Mouse (Mus musculus): ENCODE results near the gene Sost. TPM values are rescaled to one million over a fixed set of nuclear protein-coding genes. Genes with fewer than 3 reads are reported as not detected.
"Not testable (repeated sequence)": the region's sequence is repeated elsewhere in the genome, so short reads cannot be mapped to it uniquely, and the experiment has no call there.

Sost gene
- polyA plus RNA-seq, 1 experiment from 2014 or later: 0.17 TPM

DNA sequence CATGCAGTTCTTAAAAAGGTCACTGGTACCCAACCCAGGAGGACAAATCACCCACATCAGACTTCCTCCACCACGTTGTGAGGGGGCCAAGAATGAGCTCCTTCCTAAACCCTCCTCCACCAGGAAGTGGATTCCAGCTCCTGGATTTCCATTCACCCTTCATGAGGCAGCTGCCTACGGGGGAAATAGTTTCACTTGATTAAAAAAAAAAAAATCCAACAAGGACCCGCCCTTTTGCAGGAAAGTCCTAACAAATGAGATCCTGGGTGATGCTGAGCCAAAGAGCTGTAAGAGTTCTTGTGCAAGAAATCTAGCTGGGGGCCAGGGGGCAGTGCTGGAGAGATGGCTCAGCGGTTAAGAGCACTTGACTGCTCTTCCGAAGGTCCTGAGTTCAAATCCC, 31.4 kb upstream of the Sost start:
- H3K4me3 ChIP-seq: no peak overlapping the region
- no peak overlapping the region for H3K27ac ChIP-seq (replicated peaks)
- WGBS: 58% methylated on average over 5 of the region's 5 CpGs
- H3K4me2 ChIP-seq (replicated peaks): no peak overlapping the region
- H3K9me3 ChIP-seq: no peaks in the 10 kb centered on the region
- H3K4me1 ChIP-seq: no peaks in the 10 kb centered on the region
- no peaks in the 10 kb centered on the region for H3K27me3 ChIP-seq
- H3K9ac ChIP-seq (replicated peaks): no peak overlapping the region
- ATAC-seq (ENCODE audit: low FRiP score, low read depth): no peak
- H3K36me3 ChIP-seq: peaks cover 17% of the 10 kb centered on the region

DNA sequence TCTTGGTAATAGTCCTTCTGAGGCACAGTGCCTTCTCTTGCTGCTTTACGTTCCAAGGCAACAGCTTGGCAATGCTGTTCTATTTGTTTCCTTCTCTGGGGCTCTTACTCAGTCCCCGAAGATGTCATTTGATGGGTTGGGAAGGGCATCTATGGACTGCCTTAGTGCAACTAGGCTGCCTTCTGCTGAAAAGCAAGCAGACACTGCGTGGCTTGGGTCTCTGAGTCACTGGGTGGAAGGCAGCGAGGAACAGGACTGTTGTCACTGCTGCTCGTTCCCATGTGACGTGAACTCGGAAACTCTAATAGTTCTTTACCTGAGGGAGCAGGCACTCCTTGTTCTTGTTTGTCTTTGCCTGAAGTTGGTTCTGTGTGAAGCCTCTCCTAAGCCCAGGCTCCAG, 29.1 kb upstream of the Sost start:
- ATAC-seq (ENCODE audit: low FRiP score, low read depth): no peak
- 92% methylated on average over 7 of the region's 7 CpGs for WGBS
- H3K9ac ChIP-seq (replicated peaks): no peak overlapping the region
- H3K36me3 ChIP-seq: peaks cover 8% of the 10 kb centered on the region; the same call in 1 of the 2 replicates
- 0 out of 2 replicates have a peak, but pooled peaks cover 5% of the 10 kb centered on the region for H3K27me3 ChIP-seq
- H3K4me2 ChIP-seq (replicated peaks): no peak overlapping the region
- no peaks in the 10 kb centered on the region for H3K9me3 ChIP-seq
- no peaks in the 10 kb centered on the region for H3K4me1 ChIP-seq
- H3K27ac ChIP-seq (replicated peaks): no peak overlapping the region
- H3K4me3 ChIP-seq: no peak overlapping the region

DNA sequence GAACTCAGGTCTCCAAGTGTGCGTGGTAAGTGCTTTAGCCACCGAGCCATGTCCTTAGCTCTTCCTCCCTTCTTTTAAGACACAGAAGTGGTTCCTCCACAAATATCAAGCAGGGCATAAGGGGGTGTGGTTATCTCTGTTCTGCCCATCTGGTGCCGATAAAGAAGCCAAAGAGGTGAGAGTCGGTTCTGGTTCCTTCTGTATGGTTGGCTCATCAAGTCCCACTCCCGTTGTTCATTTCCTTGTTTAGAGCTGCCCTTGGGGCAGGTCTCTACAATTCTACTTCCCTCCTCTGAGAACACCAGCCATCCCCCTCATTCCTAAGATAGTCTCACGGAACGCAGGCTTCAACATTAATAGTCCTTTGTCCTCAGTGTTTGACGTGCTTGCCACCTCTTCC, 27.3 kb upstream of the Sost start:
- Histone ChIP-seq H3K27me3 (0 out of 2 replicates have a peak, but pooled peaks cover 5% of the 10 kb centered on the region), H3K4me2 (replicated peaks) (no peak overlapping the region), H3K4me1 (no peaks in the 10 kb centered on the region), H3K27ac (replicated peaks) (no peak overlapping the region), H3K36me3 (no peaks in the 10 kb centered on the region), H3K4me3 (no peak overlapping the region), H3K9me3 (no peaks in the 10 kb centered on the region), H3K9ac (replicated peaks) (no peak overlapping the region)
- ATAC-seq (ENCODE audit: low FRiP score, low read depth): no peak
- WGBS: 87% methylated on average over 8 of the region's 8 CpGs

DNA sequence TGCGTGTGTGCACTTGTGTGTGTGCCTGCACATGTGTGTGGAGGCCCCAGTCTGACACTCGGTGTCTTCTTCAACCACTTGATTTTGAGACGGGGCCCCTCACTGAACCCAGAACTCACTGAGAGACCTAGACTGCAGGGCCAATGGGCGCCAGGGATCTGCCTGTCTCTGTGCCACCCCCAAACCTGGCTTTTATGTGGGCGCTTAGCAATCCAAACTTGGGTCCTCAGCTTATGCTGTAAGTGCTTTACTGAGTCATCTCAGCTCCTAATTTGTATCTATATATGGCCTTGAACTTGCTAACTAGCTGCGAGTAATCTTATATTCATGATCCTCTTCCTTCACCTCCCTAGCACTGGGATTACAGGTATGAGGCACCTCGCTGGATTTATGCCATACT, 25.6 kb upstream of the Sost start:
- Histone ChIP-seq H3K27me3 (peaks cover 9% of the 10 kb centered on the region; the same call in 1 of the 2 replicates), H3K9me3 (no peaks in the 10 kb centered on the region), H3K4me3 (no peak overlapping the region), H3K4me1 (peaks cover 6% of the 10 kb centered on the region; the same call in 1 of the 2 replicates), H3K4me2 (replicated peaks) (no peak overlapping the region), H3K9ac (replicated peaks) (no peak overlapping the region), H3K36me3 (no peaks in the 10 kb centered on the region), H3K27ac (replicated peaks) (no peak overlapping the region)
- WGBS: 84% methylated on average over 7 of the region's 7 CpGs
- ATAC-seq (ENCODE audit: low FRiP score, low read depth): no peak

DNA sequence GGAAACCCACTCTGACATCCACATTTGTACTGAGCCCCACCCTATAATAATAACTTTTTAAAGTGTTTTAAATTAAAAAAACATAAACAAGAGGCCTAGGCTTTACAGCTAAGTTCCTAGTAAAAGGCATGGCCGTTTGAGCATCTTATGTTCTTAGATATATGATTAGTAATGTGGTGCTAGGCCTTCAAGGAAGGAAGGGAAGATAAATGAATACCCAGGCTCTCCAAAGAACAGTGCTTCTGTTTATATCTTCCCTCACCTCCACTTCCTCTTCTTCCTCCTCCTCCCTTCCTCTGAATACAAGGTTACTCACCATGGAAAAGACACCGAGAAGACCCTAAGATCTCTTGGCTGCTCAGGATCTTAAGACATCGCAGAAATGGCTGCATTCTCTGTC, 25.0 kb upstream of the Sost start:
- H3K4me1 ChIP-seq: peaks cover 6% of the 10 kb centered on the region; the same call in 1 of the 2 replicates
- H3K4me3 ChIP-seq: no peak overlapping the region
- no peaks in the 10 kb centered on the region for H3K9me3 ChIP-seq

DNA sequence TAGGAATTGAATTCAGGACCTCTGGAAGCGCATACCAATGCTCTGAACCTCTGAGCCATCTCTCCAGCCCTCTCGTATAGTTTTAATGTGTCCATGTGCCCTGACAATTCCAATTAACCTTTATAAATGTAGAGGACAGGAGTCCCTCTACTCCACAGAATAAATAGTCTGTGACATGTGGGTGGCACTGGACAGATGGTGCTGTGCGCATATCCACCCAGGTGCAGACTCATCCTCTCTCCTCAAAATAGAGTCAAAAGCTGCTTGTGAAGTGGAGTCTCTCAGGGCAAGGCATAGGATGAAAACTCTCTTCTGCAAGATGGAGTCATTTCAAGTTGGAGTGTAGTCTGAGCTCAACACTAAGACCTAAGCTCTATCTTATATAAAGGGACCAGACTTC, 23.4 kb upstream of the Sost start:
- no peak for ATAC-seq (ENCODE audit: low FRiP score, low read depth)
- no peak overlapping the region for H3K4me2 ChIP-seq (replicated peaks)
- H3K4me1 ChIP-seq: peaks cover 8% of the 10 kb centered on the region; the same call in 1 of the 2 replicates
- WGBS: 93% methylated on average over 3 of the region's 3 CpGs
- H3K27me3 ChIP-seq: peaks cover 21% of the 10 kb centered on the region; the same call in 1 of the 2 replicates
- no peak overlapping the region for H3K9ac ChIP-seq (replicated peaks)
- no peak overlapping the region for H3K27ac ChIP-seq (replicated peaks)
- H3K36me3 ChIP-seq: no peaks in the 10 kb centered on the region
- no peak overlapping the region for H3K4me3 ChIP-seq
- H3K9me3 ChIP-seq: no peaks in the 10 kb centered on the region

More for the DNA sequence above, 25.0 kb upstream of the Sost start:
- 91% methylated on average over 3 of the region's 3 CpGs for WGBS
- Histone ChIP-seq H3K27ac (replicated peaks) (no peak overlapping the region), H3K36me3 (no peaks in the 10 kb centered on the region), H3K9ac (replicated peaks) (no peak overlapping the region), H3K4me2 (replicated peaks) (no peak overlapping the region), H3K27me3 (peaks cover 15% of the 10 kb centered on the region; the same call in 1 of the 2 replicates)
- no peak for ATAC-seq (ENCODE audit: low FRiP score, low read depth)

DNA sequence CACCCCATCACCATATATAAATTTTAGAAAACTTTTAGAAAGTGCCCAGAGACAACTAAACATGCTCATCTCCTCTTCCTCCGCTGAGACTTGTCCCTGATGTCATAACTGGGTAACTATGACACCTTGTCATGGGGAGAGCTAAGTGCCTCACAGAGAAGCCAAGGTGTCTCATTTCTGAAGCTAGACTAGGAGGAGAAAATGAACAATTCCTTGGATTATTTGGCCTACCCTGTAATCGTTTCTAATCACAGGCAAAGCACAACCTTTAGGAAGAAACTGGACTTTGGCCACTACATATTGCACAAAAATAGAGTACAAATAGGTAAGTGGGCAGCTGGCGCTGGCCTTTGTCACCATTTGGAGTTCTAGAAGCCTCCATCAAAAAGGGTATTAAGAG, 20.1 kb upstream of the Sost start, which contains the start of gene Dusp3:
Gene Dusp3 (minus strand): TSS at position 101 of the 400 bp plus-strand sequence.
- H3K4me2 ChIP-seq (replicated peaks): no peak within 1 kb of the TSS
- no peak for ATAC-seq (ENCODE audit: low FRiP score, low read depth)
- peaks cover 25% of the 10 kb centered on the region for H3K27me3 ChIP-seq
- no peak within 1 kb of the TSS for H3K4me3 ChIP-seq
- no peak within 1 kb of the TSS for H3K9ac ChIP-seq (replicated peaks)
- no peaks in the 10 kb centered on the region for H3K36me3 ChIP-seq
- H3K27ac ChIP-seq (replicated peaks): no peak within 1 kb of the TSS
- H3K9me3 ChIP-seq: no peaks in the 10 kb centered on the region
- peaks cover 25% of the 10 kb centered on the region for H3K4me1 ChIP-seq
- 80% methylated on average over 3 of the region's 3 CpGs for WGBS

DNA sequence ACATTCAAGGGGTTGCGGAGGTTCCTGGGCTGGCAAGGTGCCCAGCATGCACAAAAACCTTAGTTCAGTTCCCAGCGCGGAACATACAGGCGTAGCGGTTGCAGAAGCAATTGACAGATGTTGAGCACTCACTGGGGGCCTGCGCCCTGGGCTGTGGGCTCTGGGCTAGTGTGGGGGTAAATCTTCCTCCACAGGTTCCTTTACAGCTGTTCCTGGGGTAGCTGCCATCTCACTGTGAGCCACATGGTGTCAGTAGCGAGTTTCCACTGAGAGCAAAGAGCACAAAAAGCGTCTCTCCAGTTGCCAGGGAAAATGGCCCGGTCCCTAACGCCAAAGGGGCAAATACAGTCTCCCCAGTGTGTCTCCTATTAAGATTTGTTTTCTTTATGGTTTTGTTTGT, 19.2 kb upstream of the Sost start:
- H3K4me3 ChIP-seq: no peak overlapping the region
- no peak overlapping the region for H3K27ac ChIP-seq (replicated peaks)
- H3K36me3 ChIP-seq: no peaks in the 10 kb centered on the region
- H3K9me3 ChIP-seq: no peaks in the 10 kb centered on the region
- WGBS: 10% methylated on average over 10 of the region's 10 CpGs
- H3K4me2 ChIP-seq (replicated peaks): no peak overlapping the region
- H3K9ac ChIP-seq (replicated peaks): no peak overlapping the region
- peaks cover 25% of the 10 kb centered on the region for H3K4me1 ChIP-seq
- ATAC-seq (ENCODE audit: low FRiP score, low read depth): no peak
- peaks cover 25% of the 10 kb centered on the region for H3K27me3 ChIP-seq

DNA sequence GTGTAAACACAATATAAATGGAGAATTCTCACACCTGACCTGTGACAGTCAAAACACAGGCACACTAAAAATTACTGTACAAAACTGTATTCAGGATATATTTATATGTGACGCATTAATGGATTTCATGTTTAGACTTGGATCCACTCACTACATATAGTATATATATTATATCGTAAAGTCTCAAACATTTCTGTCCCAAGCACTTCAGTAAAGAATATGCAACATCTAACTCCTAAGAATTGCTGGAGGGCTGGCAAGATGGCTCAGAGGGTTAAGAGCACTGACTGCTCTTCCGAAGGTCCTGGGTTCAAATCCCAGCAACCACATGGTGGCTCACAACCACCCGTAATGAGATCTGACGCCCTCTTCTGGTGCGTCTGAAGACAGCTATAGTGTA, 18.6 kb upstream of the Sost start:
- not testable (repeated sequence) for H3K9ac ChIP-seq (replicated peaks); ATAC-seq (ENCODE audit: low FRiP score, low read depth); H3K4me2 ChIP-seq (replicated peaks); H3K27ac ChIP-seq (replicated peaks); H3K36me3 ChIP-seq; H3K9me3 ChIP-seq; H3K4me3 ChIP-seq
- peaks cover 25% of the 10 kb centered on the region for H3K27me3 ChIP-seq
- peaks cover 25% of the 10 kb centered on the region for H3K4me1 ChIP-seq
- 68% methylated on average over 6 of the region's 6 CpGs for WGBS

DNA sequence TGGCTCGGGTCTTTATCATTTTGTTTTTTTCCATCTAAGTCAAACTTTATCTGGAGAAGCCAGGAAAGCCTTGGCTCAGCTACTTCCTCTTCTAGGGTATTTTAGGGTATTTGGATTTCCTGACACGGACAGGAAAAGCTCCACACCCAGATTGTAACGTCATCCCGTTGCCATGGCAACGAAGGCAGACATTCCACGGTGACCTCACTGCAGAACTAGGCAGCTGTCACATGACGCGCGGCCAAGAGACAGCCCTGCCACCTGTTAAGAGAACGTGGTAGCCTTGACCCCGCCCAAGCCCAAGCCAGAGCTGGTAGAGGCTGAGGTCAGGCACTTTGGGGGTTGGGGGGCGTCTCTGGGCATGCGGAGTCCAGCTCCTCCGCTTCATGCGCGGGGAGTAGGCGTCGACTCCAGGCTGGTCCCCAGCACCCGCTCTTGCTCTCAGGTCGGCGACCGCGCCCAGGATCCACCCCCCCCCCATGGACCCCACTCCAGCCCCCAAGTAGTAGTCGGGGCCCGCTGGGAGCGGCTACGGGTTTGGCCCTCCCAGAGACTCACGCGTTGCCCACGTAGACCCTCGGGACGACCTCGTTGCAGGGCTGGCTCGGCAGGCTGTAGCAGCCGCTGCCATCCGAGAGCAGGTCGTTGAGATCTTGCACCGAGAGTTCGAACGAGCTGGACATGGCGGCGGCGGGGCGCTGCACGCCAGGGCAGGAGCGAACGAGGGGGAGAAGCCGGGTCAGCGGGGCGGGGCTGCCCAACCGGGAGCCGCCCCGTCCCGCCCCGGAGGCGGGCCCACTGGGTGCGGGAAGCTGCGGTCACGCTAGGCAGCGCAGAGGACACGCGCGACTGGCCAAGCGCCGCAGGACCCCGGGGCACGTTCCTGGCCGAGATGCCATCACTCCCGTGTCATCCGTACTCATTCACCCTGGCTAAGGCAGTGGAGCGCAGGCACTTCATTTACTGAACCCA, 17.5 kb upstream of the Sost start, which contains the start of gene Cfap97d1:
Gene Cfap97d1 (plus strand): TSS at position 226 of the 972 bp plus-strand sequence.
- 2% methylated on average over 51 of the region's 71 CpGs for WGBS
- peak; percentile 72 for ATAC-seq (ENCODE audit: low FRiP score, low read depth)
- H3K4me3 ChIP-seq: peak within 1 kb of the TSS; percentile 60
- no peaks in the 10 kb centered on the region for H3K36me3 ChIP-seq
- H3K9me3 ChIP-seq: no peaks in the 10 kb centered on the region
- H3K4me2 ChIP-seq (replicated peaks): peak within 1 kb of the TSS; percentile 99
- peaks cover 25% of the 10 kb centered on the region for H3K4me1 ChIP-seq
- peak within 1 kb of the TSS; percentile 63 for H3K9ac ChIP-seq (replicated peaks)
- H3K27ac ChIP-seq (replicated peaks): peak within 1 kb of the TSS; percentile 54
- peaks cover 25% of the 10 kb centered on the region for H3K27me3 ChIP-seq

DNA sequence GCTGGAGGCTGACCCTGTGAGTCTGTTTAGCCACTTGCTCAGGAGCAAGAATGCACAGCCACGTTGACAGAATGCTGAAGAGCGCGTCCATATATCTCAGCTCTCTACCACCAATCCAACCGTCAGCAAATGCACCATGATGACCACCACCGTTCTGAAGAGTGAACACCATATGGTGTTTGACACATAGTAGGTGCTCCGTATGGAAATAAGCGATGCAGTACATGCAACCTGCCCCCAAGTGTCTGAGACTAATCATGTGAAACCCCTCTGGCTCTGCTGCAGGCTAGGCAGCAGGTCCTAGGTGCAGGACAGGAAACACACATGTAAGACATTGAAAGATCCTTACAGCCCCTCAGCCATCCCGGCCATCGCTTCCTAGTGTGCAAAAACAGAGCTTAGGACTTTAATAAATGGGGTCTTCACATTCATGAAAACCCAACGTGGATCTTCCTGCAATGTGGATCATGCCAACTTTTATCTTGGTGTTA, 16.7 kb upstream of the Sost start:
- peaks cover 25% of the 10 kb centered on the region for H3K27me3 ChIP-seq
- no peaks in the 10 kb centered on the region for H3K9me3 ChIP-seq
- H3K36me3 ChIP-seq: no peaks in the 10 kb centered on the region
- peaks cover 23% of the 10 kb centered on the region for H3K4me1 ChIP-seq
- ATAC-seq (ENCODE audit: low FRiP score, low read depth): no peak
- 80% methylated on average over 10 of the region's 10 CpGs for WGBS
- no peak overlapping the region for H3K9ac ChIP-seq (replicated peaks)
- H3K27ac ChIP-seq (replicated peaks): no peak overlapping the region
- no peak overlapping the region for H3K4me3 ChIP-seq
- H3K4me2 ChIP-seq (replicated peaks): peak overlapping the region; percentile 99; the same call in 1 of the 2 replicates

DNA sequence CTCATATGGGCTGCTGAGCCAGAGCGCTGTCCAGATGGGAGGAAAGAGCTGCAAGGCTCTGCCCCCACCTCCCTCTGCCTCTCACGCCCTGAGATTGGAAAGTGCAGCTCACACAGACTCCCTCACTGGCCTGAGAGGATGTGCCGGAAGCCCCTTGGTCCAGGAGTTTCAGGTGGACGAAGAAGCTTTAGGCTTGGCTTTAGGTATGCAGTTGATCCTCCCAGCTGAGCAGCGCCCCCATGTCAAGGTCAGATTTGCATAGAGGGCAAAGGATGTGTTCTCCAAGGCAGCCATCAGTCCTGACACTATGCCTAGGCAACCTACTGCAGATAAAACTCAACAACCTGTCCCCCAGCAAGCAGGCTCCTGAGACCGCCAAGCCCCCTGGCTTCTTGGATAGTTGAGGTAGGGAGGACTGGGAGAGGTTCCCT, 16.2 kb upstream of the Sost start:
- 55% methylated on average over 6 of the region's 6 CpGs for WGBS
- H3K27me3 ChIP-seq: peaks cover 25% of the 10 kb centered on the region
- H3K9me3 ChIP-seq: no peaks in the 10 kb centered on the region
- H3K4me2 ChIP-seq (replicated peaks): no peak overlapping the region
- peaks cover 19% of the 10 kb centered on the region for H3K4me1 ChIP-seq
- H3K27ac ChIP-seq (replicated peaks): no peak overlapping the region
- H3K36me3 ChIP-seq: no peaks in the 10 kb centered on the region
- H3K9ac ChIP-seq (replicated peaks): no peak overlapping the region
- no peak overlapping the region for H3K4me3 ChIP-seq
- ATAC-seq (ENCODE audit: low FRiP score, low read depth): no peak

Measured in midbrain, embryonic 12.5 days (tissue).